Mouse (Mus musculus): ENCODE measurements around the gene Psmb6.
"Not testable (repeated sequence)": the region's sequence is repeated elsewhere in the genome, so short reads cannot be mapped to it uniquely, and the experiment has no call there.

The Psmb6 gene

DNA sequence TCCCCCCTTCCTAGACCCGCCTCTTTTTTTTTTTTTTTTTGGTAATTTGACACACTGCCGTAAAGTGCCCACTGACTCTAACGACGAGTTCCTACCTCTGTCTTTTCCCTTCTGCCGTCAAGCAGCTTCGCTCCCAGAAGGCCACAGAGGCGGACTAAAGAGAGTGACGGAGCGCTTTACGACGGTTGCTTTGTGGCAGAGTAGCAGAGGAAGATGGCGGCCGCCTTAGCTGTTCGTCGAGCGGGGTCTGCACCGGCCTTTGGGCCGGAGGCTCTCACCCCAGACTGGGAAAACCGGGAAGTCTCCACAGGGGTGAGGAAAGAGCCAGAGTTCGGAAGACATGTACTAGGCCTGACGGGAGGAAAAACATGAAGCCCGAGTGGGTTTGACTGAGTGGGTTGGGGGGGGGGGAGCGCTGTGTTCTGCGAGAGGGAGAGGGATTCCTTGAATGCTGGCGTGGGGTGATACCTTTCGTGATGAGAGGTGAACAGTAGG, at the start of gene Psmb6:
Gene Psmb6 (plus strand): TSS at position 184 of the 495 bp plus-strand sequence.
- peak; percentile 98 for DNase-seq

DNA sequence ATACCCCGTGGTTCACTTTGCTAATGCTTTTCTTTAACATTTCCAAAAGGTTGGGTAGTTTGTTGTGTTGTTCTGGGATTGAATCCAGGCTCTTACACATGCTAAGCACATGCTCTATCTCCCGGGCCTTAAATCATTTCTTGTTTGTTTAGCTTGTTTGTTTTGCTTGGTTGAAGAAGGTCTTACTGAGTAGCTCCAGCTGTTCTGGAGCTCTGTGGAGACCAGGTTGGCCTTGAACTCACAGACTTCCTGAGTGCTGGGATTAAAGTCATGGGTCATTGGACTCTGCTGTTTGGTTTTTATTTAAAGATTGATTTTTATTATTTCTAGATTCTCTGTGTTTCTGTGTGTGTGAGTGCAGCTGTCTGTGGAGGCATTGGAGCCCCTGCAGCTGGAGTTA, 39.7 kb upstream of the Psmb6 start:
- DNase-seq, result no peak

DNA sequence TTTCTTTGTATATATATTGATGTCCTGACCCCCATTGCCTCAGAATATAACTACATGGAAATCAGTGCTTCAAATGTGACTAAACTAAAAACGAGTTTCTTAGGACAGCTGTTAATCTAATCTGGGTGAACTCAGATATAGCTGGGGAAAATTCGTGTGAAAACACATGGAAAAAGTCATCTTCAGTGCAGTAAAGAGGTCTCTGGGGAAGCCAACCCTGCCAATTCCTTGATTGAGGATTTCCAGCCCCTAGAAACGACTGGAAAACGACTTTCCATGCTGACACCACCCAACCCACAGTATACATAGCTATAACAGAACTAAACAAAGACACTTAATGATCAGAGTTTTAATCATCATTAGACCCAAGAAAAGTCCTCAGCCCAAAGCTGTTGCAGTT, 37.4 kb upstream of the Psmb6 start:
- no peak for DNase-seq

DNA sequence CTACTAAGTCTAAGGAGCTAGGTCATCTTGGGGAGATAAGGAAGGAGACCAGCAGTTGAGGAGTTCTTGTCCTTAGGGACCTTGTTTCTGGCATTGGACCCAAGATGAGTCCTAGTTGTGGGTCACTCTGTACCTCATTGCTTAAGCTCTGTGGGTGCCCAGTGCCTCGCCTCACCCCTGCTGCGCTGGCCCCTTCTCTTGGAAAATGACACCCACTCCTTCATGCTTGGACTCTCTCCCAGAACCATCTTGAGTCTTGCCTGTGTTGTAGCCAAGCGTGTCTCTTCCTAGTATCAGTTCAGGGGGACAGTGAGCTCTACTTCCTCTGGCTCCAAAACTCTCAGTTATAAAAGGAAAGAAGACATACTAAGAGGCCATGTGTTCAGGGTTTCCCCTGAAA, 36.0 kb upstream of the Psmb6 start:
- DNase-seq, result no peak

DNA sequence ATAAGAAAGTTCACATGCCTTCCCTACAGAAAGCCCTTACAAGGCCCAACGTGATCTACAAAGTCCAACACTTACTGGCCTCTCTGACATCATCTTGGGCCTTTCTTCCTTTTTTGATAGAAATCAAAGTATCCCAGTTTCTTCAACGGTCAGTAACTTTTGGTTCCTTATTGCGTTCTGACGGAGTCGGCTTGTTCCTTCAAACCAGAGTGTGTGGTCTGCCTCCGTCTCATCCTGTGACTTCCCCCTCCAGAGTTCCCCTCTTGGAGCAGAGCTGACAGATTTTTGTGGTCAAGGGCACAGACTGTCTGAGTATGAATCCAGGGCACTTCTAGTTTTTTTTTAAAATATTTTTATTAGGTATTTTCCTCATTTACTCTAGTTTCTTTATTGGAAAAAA, 35.5 kb upstream of the Psmb6 start:
- DNase-seq, result peak; percentile 53

DNA sequence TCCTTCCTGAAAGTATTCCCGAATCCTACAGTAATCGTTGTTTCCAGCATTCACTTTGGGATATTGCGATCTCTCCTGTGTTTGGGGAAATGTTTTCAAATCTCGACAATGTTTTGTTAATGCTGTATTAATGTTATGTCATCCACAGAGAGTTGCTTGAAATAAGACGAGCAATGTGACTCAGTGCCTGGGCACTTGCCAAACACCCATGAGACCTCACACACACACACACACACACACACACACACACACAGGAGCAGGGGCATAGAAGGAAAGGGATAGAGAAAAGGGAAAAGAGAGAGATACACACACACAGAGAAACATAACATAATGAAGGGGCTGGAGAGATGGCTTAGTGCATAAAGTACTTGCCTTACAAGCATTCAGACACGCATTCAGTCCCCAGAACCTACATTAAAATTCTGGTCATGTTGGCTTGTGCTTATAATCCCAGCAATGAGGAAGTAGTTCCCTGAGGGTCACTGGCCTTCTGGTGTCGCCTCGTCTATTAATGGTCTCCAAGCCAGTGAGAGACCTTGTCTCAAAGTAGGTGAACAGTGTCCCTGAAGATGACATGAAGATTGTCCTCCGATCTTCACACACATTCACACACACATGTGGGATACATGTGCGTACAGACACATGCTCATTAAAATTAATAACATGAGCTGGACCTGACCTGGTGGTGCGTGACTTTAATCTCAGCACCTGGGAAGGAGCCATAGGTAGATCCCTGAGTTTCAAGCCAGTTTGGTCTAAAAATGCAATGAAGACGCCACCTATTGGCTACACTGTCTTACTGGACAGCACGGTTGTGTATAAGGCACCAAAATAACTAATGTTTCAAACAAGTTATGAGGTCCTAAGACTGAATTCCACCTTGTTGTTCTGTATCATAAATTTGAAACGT, 25.3 kb upstream of the Psmb6 start:
- DNase-seq, result peak; percentile 82

DNA sequence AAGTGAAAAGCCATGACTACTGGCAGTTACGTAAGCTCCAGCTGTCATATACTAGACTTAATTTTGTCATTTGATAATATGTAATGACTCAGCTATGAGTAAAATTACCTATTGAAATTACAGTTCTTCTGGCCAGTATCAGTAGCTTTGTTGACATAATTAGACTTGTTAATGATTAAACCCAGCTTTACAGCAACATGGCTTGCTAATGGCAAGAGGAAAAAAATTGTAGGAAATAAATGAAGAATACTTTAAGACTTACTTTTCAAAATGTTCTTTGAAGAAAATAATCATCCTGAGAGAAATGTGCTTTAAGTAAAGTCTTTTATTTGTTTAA, 24.7 kb upstream of the Psmb6 start:
- no peak for DNase-seq

DNA sequence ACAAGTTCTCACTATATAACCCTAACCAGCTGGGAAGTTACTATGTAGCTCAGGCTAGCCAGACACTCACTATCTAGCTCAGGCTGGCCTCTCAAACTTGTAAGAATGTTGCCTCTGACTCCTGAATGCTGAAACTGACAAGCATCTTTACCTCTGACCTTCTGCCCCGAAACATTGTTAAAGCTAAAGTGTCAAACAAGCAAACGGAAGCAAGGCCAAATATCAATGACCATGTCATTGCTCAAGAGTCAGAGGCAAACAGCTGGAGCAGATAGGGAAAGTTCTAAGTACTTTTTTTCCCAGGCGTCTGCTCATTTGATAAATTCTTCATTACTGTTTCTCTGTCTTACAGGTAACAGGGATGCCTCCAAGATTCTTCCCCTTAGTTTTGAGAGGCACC, 23.1 kb upstream of the Psmb6 start:
- no peak for DNase-seq

DNA sequence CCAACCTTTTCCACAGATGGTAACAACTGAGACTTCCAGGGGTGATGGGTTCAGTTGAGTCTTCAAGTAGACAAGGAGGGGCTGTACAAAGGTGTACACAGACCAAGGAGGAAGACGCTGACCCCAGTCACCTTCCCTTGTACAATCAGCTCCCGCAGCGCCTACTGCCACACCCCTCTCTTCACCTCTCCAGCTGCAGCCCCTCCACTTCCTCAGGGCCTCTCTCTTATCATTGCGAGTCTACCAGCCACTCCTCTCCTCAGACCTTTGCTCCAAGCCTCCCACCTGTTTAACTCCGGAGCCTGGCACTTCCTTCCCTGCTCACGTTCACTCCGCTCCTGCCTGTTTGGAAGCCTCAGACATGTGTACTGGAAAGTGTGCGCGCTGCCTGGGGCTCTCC, 20.2 kb upstream of the Psmb6 start, which contains the start of gene Tm4sf5:
Gene Tm4sf5 (plus strand): TSS at position 275 of the 400 bp plus-strand sequence.
- no peak for DNase-seq

DNA sequence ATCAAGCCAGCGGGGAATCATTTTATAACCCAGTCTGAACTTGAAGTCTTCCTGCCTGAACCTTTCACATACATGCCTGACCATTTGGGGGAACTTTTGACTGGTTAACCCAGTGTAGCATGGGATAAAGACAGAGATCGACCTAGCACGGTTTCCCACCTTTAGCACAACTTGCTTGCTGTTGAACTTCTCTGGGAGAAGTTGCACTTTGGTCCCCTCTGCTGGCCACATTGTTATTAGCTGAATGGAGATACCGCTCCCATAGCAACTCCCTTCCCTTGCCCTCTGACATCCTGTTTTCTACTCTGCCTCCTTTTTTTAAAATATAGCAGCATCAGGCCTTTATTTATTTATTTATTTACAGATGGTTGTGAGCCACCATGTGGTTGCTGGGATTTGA, 18.8 kb upstream of the Psmb6 start:
- peak; percentile 90 for DNase-seq

DNA sequence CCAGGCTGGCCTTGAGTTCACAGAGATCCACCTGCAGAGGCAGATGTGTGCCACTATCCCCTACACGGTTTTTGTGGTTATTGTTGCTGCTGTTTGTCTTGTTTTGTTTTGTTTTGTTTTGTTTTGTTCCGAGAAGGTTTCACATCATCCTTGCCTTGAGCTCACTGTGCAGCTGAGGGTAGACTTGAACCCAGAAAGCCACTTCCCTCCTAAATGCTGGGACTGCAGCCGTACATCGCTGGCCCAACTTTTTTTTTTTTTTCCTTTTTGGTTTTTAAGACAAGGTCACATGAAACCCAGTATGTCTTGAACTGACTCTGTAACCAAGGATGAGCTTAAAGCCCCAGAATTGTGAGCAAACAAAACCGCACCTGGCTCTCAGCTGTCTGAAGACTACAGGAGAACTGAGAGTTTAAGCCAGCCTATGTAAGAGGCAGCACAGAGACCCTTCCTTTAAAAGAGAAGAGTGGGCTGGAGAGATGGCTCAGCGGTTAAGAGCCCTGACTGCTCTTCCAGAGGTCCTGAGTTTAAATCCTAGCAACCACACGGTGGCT, 18.1 kb upstream of the Psmb6 start:
- no peak for DNase-seq

DNA sequence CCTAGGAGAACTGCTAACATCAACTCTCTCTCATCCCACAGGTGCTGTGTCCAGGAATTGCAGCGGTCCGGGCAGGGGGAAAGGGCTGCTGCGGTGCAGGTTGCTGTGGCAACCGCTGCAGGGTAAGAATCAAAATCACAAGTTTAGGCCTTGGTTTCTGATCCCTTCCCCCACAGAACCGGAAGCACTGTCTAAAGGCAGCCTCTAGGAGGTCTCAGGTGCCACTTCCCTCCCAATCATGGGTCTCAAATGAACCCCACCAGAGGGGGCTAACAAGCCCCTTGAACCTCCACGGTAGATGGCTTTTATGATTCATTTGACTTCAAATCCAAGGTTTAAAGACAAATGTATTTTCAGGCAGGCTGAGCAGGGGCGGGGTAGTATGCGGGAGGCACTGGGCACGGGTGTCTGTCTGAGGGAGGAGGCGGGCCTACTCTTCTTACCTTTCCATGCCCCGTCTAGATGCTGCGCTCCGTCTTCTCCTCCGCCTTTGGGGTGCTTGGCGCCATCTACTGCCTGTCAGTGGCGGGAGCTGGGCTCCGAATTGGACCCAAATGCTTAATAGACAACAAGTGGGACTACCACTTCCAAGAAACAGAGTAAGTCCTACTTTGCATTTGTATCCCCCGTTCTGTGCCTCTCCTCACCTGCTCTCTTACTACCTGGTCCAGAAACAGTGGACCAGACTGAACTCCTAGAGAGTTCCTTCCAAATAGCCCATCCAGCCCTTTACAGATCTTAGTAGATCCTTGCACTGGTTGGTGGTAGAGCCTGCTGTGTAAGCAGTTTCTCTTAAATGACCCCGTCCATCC, 15.2 kb upstream of the Psmb6 start:
- DNase-seq, result peak; percentile 56

DNA sequence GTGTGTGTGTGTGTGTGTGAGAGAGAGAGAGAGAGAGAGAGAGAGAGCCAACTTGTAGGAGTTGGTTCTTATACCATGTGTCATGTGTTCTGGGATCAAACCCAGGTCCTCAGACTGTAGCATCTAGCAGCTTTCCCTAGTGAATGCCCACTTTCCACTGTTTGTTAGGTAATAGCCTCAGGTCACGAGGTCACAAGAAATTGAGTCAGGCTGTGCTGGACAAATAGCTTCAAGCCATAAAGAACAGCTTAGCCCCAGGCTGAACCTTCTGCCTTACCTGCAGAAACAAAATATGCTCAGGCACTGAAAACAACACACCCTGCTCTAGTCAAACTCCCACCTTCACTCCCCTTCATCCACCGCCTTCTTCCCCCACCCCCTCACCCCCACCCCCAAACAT, 13.9 kb upstream of the Psmb6 start:
- DNase-seq, result no peak

DNA sequence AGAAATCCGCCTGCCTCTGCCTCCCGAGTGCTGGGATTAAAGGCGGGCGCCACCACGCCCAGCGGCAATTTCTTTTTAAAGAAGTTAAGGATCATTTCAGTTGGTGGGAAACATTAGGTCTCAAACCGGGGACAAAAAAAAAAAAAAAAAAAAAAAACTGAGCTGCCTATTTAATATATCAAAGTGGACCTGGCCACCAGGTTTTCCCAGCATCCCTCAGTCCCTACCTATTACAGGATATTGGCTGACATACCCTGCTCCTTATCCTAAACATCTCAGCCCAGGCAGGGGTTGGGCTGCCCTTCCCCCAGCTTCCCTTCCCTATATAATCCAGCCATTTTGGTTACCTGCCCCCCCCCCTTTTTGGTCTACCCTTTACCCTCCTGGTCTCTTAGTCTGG, 13.3 kb upstream of the Psmb6 start:
- no peak for DNase-seq

DNA sequence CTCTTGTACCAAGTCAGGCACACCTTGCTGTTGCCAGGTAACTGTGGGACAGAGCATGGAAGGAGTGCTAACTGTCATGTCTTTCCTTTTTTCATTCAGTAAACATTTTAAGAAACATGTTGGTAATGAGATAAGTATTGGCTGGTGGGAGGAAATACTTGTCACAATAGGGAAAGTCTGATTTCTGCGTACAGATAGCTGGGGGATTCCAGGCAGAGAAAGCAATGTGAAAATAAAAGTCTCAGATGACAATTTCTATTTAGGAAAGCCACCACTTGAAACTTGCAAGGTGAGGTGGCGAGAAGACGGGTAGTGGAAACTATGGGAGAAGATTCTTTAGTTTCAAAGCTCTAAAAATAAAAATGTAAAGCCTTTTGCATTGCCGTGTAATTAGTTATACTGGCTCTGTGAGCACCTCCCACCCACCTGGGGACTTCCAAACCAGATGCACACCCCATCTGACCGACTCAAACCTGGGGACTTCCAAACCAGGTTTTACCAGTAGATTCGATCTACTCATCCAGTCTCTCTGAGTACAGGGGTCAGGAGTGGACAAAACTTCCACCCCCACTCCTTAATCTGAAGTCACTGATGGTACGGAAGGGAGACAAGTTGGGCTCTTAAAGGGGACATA, 12.3 kb upstream of the Psmb6 start:
- no peak for DNase-seq

DNA sequence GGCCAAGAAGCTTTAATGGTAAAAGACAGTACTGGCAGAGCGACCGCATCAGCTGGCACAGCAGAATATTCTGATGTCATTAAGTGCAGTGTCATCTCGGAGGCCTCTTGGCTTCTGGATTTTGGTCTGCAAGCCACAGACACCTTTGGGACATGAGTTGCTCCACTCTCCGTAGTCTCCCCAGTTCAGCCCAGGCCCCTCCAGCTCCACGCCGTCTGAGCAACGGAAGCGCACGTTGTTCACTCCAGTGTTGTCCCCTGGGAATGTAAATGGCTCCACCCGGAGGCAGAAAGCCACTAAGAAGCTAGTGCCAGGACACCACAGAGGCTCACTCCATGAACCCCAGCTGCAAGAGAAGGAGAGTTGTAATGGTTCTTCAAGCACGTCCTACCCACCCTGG, 11.6 kb upstream of the Psmb6 start:
- no peak for DNase-seq

DNA sequence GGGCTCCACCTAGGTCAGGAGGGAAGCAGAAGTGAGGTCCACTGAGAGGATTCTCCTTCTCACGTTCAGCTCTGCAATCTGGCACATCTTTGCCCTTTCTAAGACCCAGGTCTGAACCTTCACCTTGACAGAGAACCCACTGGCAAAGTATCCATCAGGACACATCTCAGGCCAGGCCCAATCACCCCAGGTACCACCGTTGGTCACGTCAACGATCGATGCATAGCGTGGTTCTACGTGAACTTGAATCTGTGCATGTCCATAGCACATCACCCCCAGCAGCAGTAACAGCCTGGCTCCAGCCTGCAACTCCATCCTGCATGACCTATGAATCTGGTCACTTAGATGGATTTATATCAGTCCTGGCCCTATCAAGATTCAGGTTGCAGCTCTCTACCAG, 10.9 kb upstream of the Psmb6 start, which contains the start of gene Vmo1:
Gene Vmo1 (minus strand): TSS at position 329 of the 400 bp plus-strand sequence.
- no peak for DNase-seq

DNA sequence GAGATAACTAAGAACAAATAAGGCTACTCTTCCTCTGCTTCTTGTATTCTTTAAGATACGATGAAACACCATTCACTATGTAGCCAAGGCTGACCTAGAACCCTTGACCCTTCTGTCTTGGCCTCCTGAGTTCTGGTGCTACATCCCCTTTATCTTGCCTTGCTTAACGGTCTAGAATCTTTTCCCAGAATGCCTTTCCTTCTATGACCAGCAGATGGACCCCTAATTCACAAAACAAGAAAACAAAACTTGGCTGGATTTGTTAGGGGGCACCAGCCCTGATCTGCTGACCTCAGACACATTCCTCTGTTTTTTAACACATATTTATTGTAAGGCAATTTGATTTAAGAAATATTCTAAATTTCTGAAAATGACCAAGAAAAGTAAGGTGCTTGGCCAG, 8.8 kb upstream of the Psmb6 start:
- peak; percentile 73 for DNase-seq

DNA sequence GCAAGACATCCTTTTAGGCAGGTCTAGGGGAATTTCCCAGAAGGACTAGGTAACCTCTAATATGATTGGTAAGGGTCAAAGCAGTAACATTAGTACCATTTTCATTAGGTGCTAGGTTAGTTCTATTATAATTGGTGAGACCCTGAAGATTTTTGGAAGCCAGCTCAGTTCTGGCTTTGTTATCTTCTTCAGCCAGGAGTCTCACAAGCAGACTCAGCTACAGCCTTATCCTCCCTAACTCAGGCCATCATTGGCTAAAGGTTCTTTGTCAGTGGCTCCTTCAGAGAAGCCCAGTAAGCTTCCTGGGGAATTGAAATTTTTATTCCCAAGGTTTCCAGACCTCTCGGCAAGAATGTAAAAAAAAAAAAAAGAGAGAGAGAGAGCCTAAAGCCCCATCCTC, 6.7 kb upstream of the Psmb6 start:
- DNase-seq, result no peak

DNA sequence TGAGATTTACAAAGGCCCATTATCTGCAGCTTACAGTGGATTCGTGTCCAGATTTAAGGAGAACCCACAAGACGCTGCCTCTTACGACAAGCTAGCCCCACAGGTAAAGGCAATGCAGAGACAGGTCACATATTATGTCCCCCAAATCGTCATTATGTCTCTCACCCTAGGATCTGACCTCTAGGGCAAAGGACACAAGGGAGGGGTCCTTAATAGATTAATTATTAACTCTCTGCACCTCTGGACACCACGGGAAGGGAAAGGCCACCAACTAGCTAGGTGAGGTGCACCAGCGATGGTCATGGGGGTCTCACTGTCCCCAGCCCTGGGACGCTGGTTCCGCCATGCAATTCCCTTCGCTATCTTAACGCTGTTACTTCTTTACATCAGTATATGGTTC, 6.2 kb upstream of the Psmb6 start, which contains the start of gene Gltpd2:
Gene Gltpd2 (plus strand): TSS at position 274 of the 400 bp plus-strand sequence.
- no peak for DNase-seq

DNA sequence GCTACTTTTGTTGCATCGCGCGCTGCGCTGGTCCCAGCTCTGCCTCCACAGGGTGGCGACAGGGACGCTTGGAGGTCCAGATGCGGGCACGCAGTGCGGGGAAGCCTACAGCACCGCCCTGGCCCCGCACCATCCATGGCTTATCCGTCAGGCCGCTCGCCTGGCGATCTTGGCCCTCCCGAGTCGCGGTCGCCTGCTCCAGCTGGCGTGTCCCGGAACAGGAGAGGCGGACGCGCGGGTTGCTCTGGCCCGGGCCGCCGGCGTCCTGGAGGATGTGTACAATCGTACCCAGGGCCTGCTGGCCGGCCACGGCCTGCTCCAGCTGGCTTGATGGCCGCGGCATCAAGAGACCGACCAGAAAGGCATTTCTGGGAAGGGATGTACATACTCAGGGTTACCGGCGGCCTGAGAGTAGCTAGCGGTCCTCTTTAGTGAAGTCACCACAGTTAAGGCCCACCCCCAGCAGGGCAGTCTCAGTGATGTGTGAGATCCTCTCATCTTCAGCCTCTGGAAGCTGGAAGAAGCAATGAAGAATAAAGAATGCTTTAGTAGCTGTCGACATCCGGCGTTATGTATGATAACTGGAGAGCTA, 4.9 kb upstream of the Psmb6 start:
- peak; percentile 35 for DNase-seq

DNA sequence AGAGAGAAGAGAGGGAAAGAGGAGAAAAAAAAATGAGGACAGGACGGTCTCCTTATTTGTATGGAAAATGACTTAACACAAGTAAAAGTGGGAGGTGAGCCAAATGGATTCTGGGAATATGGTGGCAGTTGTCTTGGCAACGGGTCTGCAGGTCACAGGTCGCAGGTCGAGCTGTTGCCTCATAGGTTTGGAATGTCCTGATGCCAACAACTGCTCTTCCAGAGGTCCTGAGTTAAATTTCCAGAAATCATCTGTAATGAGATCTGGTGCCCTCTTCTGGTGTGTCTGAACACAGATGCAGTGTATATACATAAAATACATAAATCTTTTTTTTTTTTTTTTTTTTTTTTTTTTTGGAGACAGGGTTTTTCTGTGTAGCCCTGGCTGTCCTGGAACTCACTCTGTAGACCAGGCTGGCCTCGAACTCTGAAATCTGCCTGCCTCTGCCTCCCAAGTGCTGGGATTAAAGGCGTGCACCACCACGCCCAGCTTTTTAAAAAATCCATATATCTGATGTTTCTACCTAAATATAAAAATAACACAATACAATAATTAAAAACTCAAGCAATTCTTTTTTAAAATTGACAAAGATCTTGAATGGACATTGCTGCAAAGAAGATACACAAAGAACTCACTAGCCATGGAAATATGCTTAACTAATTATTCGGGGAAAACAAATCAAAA, 1.7 kb upstream of the Psmb6 start:
- DNase-seq, result not testable (repeated sequence)

Measured in lung, postnatal 36 days (tissue).